Mouse (Mus musculus) liver, postnatal 0 days (tissue): ENCODE data around the gene Trhde.

Source experiments
- CTCF ChIP-seq: sonication (generic); IDR thresholded peaks from 2 replicates; pipeline ENCODE4 v1.5.1; 2016; ENCODE audit warnings: antibody characterized with exemption, low read depth
- EP300 ChIP-seq: IDR thresholded peaks from 2 replicates; pipeline ENCODE4 v1.6.1; 2016; ENCODE audit warnings: antibody characterized with exemption, low read depth, mild to moderate bottlenecking

DNA sequence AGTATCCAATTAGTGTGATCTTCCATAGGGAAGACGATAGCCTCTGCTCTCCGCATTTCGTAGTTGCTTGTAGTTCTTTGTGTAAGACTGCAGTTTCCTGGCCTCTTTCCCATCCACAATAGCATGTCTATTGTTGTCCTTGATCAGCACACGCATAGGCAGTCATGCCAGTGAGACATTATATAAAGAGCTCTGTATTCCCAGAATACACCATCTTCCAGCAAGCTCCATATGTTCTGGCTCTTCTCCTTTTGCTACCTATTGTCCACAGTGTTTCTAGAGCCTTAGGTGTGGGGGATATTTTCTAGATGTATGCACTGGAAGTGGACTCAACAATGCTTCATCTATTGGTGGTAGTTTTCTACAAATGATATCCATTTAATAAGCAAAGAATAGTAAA, 313.3 kb downstream of the Trhde start:
- no peak for TF ChIP-seq CTCF
- no peak for TF ChIP-seq EP300
